Comparison of ENCODE assay signal across 9 mouse cellular contexts in genomic region chr1:87036334-87036733, GRCm38 (mm10). TPM values are rescaled to one million over a fixed set of nuclear protein-coding genes. Genes with fewer than 3 reads are reported as not detected.
DNase-seq lines count a peak whose midpoint lies in the region; ATAC-seq lines count a peak whose summit lies in the region.
"Had no signal": no experiment of that assay in that cellular context is flagged by ENCODE, and none has a peak within 500 bp of the region (broad histone marks: within the 10 kb centered on the region; RNA-seq: fewer than 3 reads in every experiment).

No protein-coding gene starts in this region.

- 66% methylated on average over 3 of the region's 3 CpGs for WGBS in forebrain, embryonic 10.5 days
- WGBS in forebrain, embryonic 16.5 days: 51% methylated on average over 3 of the region's 3 CpGs
- 57% methylated on average over 3 of the region's 3 CpGs for WGBS in midbrain, embryonic 10.5 days
- 68% methylated on average over 3 of the region's 3 CpGs for WGBS in midbrain, embryonic 16.5 days
- 63% methylated on average over 3 of the region's 3 CpGs for WGBS in intestine, embryonic 16.5 days
- 59% methylated on average over 3 of the region's 3 CpGs for WGBS in stomach, embryonic 15.5 days

- no peak overlapping the region for H3K4me2 ChIP-seq in forebrain, embryonic 16.5 days (ENCODE audit: low read length)
- H3K4me2 ChIP-seq in midbrain, embryonic 16.5 days (ENCODE audit: low read length): no peak overlapping the region
- H3K4me2 ChIP-seq in intestine, embryonic 16.5 days (ENCODE audit: low read depth, low read length): no peak overlapping the region
- no peak overlapping the region for H3K4me2 ChIP-seq in stomach, embryonic 15.5 days

- DNase-seq in forebrain, embryonic 10.5 days (ENCODE audit: extremely low spot score, low spot score): no peak
- no peak for DNase-seq in midbrain, embryonic 10.5 days (ENCODE audit: low spot score)
- no peak for DNase-seq in cerebellum, adult 11 months
- DNase-seq in MN1 (ENCODE audit: low spot score): no peak

- no peaks in the 10 kb centered on the region for H3K36me3 ChIP-seq in forebrain, embryonic 10.5 days (replicated peaks)
- H3K36me3 ChIP-seq in forebrain, embryonic 16.5 days (ENCODE audit: control insufficient read depth, insufficient read depth): no peaks in the 10 kb centered on the region
- no peaks in the 10 kb centered on the region for H3K36me3 ChIP-seq in midbrain, embryonic 10.5 days
- H3K36me3 ChIP-seq in midbrain, embryonic 16.5 days (ENCODE audit: control insufficient read depth, insufficient read depth, low read length): no peaks in the 10 kb centered on the region
- H3K36me3 ChIP-seq in intestine, embryonic 16.5 days (ENCODE audit: control insufficient read depth, insufficient read depth, low read length): no peaks in the 10 kb centered on the region
- no peaks in the 10 kb centered on the region for H3K36me3 ChIP-seq in stomach, embryonic 15.5 days

- no peak overlapping the region for H3K4me3 ChIP-seq in forebrain, embryonic 10.5 days
- no peak overlapping the region for H3K4me3 ChIP-seq in forebrain, embryonic 16.5 days (replicated peaks; ENCODE audit: low read length)
- H3K4me3 ChIP-seq in midbrain, embryonic 10.5 days: no peak overlapping the region
- no peak overlapping the region for H3K4me3 ChIP-seq in midbrain, embryonic 16.5 days (ENCODE audit: low read depth, low read length)
- no peak overlapping the region for H3K4me3 ChIP-seq in intestine, embryonic 16.5 days (ENCODE audit: low read length)
- H3K4me3 ChIP-seq in stomach, embryonic 15.5 days (replicated peaks): no peak overlapping the region

- H3K9me3 ChIP-seq in forebrain, embryonic 10.5 days: no peaks in the 10 kb centered on the region
- H3K9me3 ChIP-seq in forebrain, embryonic 16.5 days (ENCODE audit: control insufficient read depth, low read length): no peaks in the 10 kb centered on the region
- H3K9me3 ChIP-seq in midbrain, embryonic 10.5 days (replicated peaks): no peaks in the 10 kb centered on the region
- H3K9me3 ChIP-seq in midbrain, embryonic 16.5 days (replicated peaks; ENCODE audit: control insufficient read depth, low read length, poor library complexity, severe bottlenecking): no peaks in the 10 kb centered on the region
- no peaks in the 10 kb centered on the region for H3K9me3 ChIP-seq in intestine, embryonic 16.5 days (ENCODE audit: control insufficient read depth, low read length)
- H3K9me3 ChIP-seq in stomach, embryonic 15.5 days: no peaks in the 10 kb centered on the region

- no peaks in the 10 kb centered on the region for H3K27me3 ChIP-seq in forebrain, embryonic 10.5 days (ENCODE audit: poor library complexity, severe bottlenecking)
- H3K27me3 ChIP-seq in forebrain, embryonic 16.5 days (replicated peaks; ENCODE audit: control insufficient read depth, insufficient read depth, low read length): no peaks in the 10 kb centered on the region
- no peaks in the 10 kb centered on the region; the same call in 1 of the 2 replicates for H3K27me3 ChIP-seq in midbrain, embryonic 10.5 days (ENCODE audit: low read depth, poor library complexity, severe bottlenecking)
- H3K27me3 ChIP-seq in midbrain, embryonic 16.5 days (ENCODE audit: control insufficient read depth, insufficient read depth, low read depth, low read length): no peaks in the 10 kb centered on the region
- no peaks in the 10 kb centered on the region for H3K27me3 ChIP-seq in intestine, embryonic 16.5 days (replicated peaks; ENCODE audit: control insufficient read depth, insufficient read depth, low read length)
- H3K27me3 ChIP-seq in stomach, embryonic 15.5 days (replicated peaks): no peaks in the 10 kb centered on the region

- no peak overlapping the region for H3K9ac ChIP-seq in forebrain, embryonic 16.5 days (replicated peaks; ENCODE audit: low read depth, low read length)
- H3K9ac ChIP-seq in midbrain, embryonic 16.5 days (ENCODE audit: low read depth, low read length): no peak overlapping the region
- H3K9ac ChIP-seq in intestine, embryonic 16.5 days (ENCODE audit: low read depth, low read length): peak overlapping the region; percentile 59
- no peak overlapping the region for H3K9ac ChIP-seq in stomach, embryonic 15.5 days

- peak overlapping the region; percentile 88 for H3K27ac ChIP-seq in forebrain, embryonic 10.5 days
- no peak overlapping the region; the same call in 1 of the 2 replicates for H3K27ac ChIP-seq in forebrain, embryonic 16.5 days (ENCODE audit: low read length)
- peak overlapping the region; percentile 85 for H3K27ac ChIP-seq in midbrain, embryonic 10.5 days (replicated peaks)
- H3K27ac ChIP-seq in midbrain, embryonic 16.5 days (ENCODE audit: low read length): no peak overlapping the region
- peak overlapping the region; percentile 90 for H3K27ac ChIP-seq in intestine, embryonic 16.5 days (ENCODE audit: low read length)
- peak overlapping the region; percentile 92 for H3K27ac ChIP-seq in stomach, embryonic 15.5 days

- ATAC-seq in forebrain, embryonic 16.5 days: no peak
- no peak for ATAC-seq in midbrain, embryonic 16.5 days
- ATAC-seq in intestine, embryonic 16.5 days: peak; percentile 10; the same call in 1 of the 2 replicates
- ATAC-seq in stomach, embryonic 15.5 days (ENCODE audit: insufficient read depth, low FRiP score, low read depth): peak; percentile 5; the same call in 1 of the 2 replicates

- H3K4me1 ChIP-seq in forebrain, embryonic 10.5 days: peaks cover 32% of the 10 kb centered on the region
- H3K4me1 ChIP-seq in forebrain, embryonic 16.5 days (replicated peaks; ENCODE audit: control insufficient read depth, insufficient read depth, low read length): peaks cover 10% of the 10 kb centered on the region
- H3K4me1 ChIP-seq in midbrain, embryonic 10.5 days: peaks cover 31% of the 10 kb centered on the region
- H3K4me1 ChIP-seq in midbrain, embryonic 16.5 days (ENCODE audit: control insufficient read depth, insufficient read depth, low read length): peaks cover 5% of the 10 kb centered on the region; the same call in 1 of the 2 replicates
- peaks cover 31% of the 10 kb centered on the region for H3K4me1 ChIP-seq in intestine, embryonic 16.5 days (ENCODE audit: control insufficient read depth, insufficient read depth, low read length)
- peaks cover 27% of the 10 kb centered on the region for H3K4me1 ChIP-seq in stomach, embryonic 15.5 days

RNA-seq across cellular contexts. Expression of gene Alppl2, which starts 53.4 kb away (rescaled TPM):
- not detected in 2 replicates for polyA plus RNA-seq in forebrain, embryonic 10.5 days (2016; fragmentation: Nextera tagmentation; extraction: Ambion mirVana)
- polyA plus RNA-seq in forebrain, embryonic 16.5 days (2015; fragmentation: Nextera tagmentation; extraction: Ambion mirVana): not detected in 2 replicates
- not detected in 2 replicates for polyA plus RNA-seq in midbrain, embryonic 10.5 days (2016; fragmentation: Nextera tagmentation; extraction: Ambion mirVana)
- not detected in 2 replicates for polyA plus RNA-seq in midbrain, embryonic 16.5 days (2015; fragmentation: Nextera tagmentation; extraction: Ambion mirVana)
- not detected in 2 replicates for polyA plus RNA-seq in intestine, embryonic 16.5 days (2015; fragmentation: Nextera tagmentation; extraction: Ambion mirVana)
- polyA plus RNA-seq in stomach, embryonic 15.5 days (2015; fragmentation: Nextera tagmentation; extraction: Ambion mirVana): not detected in 2 replicates
- polyA plus RNA-seq: brain, embryonic 14.5 days had no signal

Comparison
In these comparisons a context has a peak if more than half of its experiments do, and no peak if none do; other contexts are left out.
1. H3K27ac ChIP-seq: peak in forebrain, embryonic 10.5 days (single experiment), midbrain, embryonic 10.5 days (single experiment), intestine, embryonic 16.5 days (single experiment) and stomach, embryonic 15.5 days (single experiment); none in forebrain, embryonic 16.5 days (single experiment) and midbrain, embryonic 16.5 days (single experiment).
2. ATAC-seq: peak in intestine, embryonic 16.5 days (single experiment) and stomach, embryonic 15.5 days (single experiment); none in forebrain, embryonic 16.5 days (single experiment) and midbrain, embryonic 16.5 days (single experiment).